Mouse (Mus musculus): ENCODE measurements around the gene Nsrp1. TPM values are rescaled to one million over a fixed set of nuclear protein-coding genes. Genes with fewer than 3 reads are reported as not detected.
A peak's percentile ranks its signal among the peaks of the same experiment; 100 is the strongest.

Gene Nsrp1
- polyA plus RNA-seq, 1 experiment: 0.41 TPM

DNA sequence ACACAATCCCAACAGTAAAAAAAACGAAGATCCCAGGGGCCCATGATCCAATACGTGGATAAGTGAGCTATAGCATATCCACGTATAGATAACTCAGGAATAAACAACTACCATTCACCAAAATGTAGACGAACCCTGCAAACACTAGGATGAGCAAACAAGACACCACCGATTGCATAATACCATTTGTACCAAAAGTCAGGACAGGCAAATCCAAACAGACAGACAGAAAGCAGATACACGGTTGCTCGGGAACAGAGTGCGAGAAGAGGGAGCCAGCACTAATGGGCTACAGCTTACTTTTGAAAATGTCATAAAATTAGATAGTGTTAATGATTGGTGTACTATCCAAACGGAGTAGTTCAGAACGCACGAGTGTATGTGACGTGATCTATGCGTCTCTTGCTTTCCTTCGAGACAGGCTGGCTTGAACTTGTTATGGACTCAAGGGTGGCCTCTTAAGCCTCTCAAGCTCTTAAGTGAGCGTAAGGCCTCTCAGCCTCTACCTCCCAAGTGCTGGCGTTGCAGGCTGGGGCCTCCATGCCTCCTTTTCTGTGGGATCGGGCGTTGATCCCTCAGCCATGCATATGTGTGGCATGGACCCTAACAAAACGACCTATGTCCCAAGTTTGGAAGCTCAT is 20.2 kb upstream of the Nsrp1 start:
- TF ChIP-seq POLR2A (IDR thresholded peaks at IDR 0.05; ENCODE audit: low read depth, low read length) (no peak), CTCF (IDR thresholded peaks at IDR 0.05; ENCODE audit: extremely low read depth, insufficient read length, insufficient replicate concordance, low read depth, low read length) (no peak)
- no peak overlapping the region for H3K27ac ChIP-seq (ENCODE audit: insufficient read depth, low read depth, low read length)
- WGBS: 79% methylated on average over 19 of the region's 19 CpGs
- no peaks in the 10 kb centered on the region for H3K27me3 ChIP-seq (ENCODE audit: control insufficient read depth, insufficient read depth, low read length)
- H3K4me1 ChIP-seq (ENCODE audit: control insufficient read depth, insufficient read depth, insufficient read length, low read length): peaks cover 4% of the 10 kb centered on the region; the same call in 1 of the 2 replicates
- no peak overlapping the region for H3K4me3 ChIP-seq (ENCODE audit: low read depth, low read length)
- no peaks in the 10 kb centered on the region for H3K36me3 ChIP-seq (ENCODE audit: control insufficient read depth, insufficient read depth, low read length)

DNA sequence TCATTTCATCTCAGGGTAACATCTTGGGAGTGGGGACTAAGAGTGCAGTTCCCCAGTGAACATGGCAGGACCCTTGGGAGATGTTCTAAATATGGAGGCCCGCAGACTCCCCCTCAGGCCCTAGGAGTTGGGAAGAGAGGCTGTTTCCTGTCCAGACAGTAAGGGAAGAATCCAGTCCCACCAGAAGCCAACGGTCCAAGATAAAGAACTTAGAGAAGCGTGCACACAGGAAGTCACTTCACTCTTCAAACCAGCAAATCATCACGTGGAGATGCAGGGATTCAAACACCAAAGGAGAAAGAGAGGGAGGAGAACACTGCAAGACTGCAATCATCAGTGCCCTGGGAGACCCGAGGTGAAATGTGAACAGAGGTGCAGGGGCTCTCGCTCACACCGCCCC is 18.8 kb upstream of the Nsrp1 start:
- no peaks in the 10 kb centered on the region for H3K36me3 ChIP-seq (ENCODE audit: control insufficient read depth, insufficient read depth, low read length)
- TF ChIP-seq CTCF (IDR thresholded peaks at IDR 0.05; ENCODE audit: extremely low read depth, insufficient read length, insufficient replicate concordance, low read depth, low read length): no peak
- no peak for TF ChIP-seq POLR2A (IDR thresholded peaks at IDR 0.05; ENCODE audit: low read depth, low read length)
- H3K4me1 ChIP-seq (ENCODE audit: control insufficient read depth, insufficient read depth, insufficient read length, low read length): peaks cover 2% of the 10 kb centered on the region; the same call in 1 of the 2 replicates
- H3K27ac ChIP-seq (ENCODE audit: insufficient read depth, low read depth, low read length): no peak overlapping the region
- 69% methylated on average over 7 of the region's 7 CpGs for WGBS
- no peak overlapping the region for H3K4me3 ChIP-seq (ENCODE audit: low read depth, low read length)
- H3K27me3 ChIP-seq (ENCODE audit: control insufficient read depth, insufficient read depth, low read length): no peaks in the 10 kb centered on the region

DNA sequence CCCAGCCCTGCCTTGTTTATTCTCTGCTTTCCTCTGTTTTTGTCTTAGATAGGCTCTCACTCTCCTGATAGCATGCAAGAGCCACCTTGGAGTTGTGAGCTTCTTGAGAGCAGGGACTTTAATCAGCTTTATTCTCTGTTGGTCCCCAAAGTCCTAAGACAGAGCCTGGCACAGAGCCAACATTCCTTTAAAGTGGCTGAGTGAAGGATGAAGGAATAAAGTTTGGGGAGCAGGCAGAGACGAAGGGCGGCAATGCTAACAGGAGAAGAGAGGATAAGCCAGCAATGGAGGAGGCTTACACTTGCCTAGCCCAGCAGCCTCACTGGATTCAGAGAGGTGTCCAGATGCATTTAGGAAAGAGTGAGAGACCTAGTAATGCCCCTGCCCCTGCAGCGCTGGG is 18.3 kb upstream of the Nsrp1 start:
- H3K36me3 ChIP-seq (ENCODE audit: control insufficient read depth, insufficient read depth, low read length): no peaks in the 10 kb centered on the region
- 71% methylated on average over 3 of the region's 3 CpGs for WGBS
- TF ChIP-seq POLR2A (IDR thresholded peaks at IDR 0.05; ENCODE audit: low read depth, low read length): no peak

DNA sequence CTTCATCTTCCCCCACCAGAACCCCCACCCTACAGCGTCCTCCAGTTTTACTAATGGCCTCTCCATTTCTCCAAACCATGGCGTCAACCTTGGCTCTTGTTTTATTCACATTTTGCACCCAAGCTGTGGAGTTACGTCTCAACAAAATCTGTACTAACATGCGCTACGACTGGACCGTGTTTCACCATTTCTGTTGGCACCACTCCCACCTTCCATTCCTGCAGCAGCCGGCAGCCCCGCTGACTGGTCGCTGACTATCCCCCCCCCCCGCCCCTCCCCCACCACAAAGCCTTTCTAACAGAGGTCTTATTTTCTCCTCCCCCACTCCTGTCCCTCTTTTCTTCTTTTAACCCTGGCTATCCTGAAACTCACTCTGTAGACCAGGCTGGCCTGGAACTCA is 17.0 kb upstream of the Nsrp1 start:
- H3K27ac ChIP-seq (ENCODE audit: insufficient read depth, low read depth, low read length): no peak overlapping the region
- H3K4me1 ChIP-seq (ENCODE audit: control insufficient read depth, insufficient read depth, insufficient read length, low read length): no peaks in the 10 kb centered on the region
- no peaks in the 10 kb centered on the region for H3K27me3 ChIP-seq (ENCODE audit: control insufficient read depth, insufficient read depth, low read length)
- H3K4me3 ChIP-seq (ENCODE audit: low read depth, low read length): no peak overlapping the region
- no peaks in the 10 kb centered on the region for H3K36me3 ChIP-seq (ENCODE audit: control insufficient read depth, insufficient read depth, low read length)
- whole genome bisulfite sequencing: 74% methylated on average over 10 of the region's 10 CpGs
- TF ChIP-seq POLR2A (IDR thresholded peaks at IDR 0.05; ENCODE audit: low read depth, low read length): no peak
- no peak for TF ChIP-seq CTCF (IDR thresholded peaks at IDR 0.05; ENCODE audit: extremely low read depth, insufficient read length, insufficient replicate concordance, low read depth, low read length)

More for the DNA sequence above, 18.3 kb upstream of the Nsrp1 start:
- no peak overlapping the region for H3K4me3 ChIP-seq (ENCODE audit: low read depth, low read length)
- no peak overlapping the region for H3K27ac ChIP-seq (ENCODE audit: insufficient read depth, low read depth, low read length)
- no peaks in the 10 kb centered on the region for H3K4me1 ChIP-seq (ENCODE audit: control insufficient read depth, insufficient read depth, insufficient read length, low read length)
- no peaks in the 10 kb centered on the region for H3K27me3 ChIP-seq (ENCODE audit: control insufficient read depth, insufficient read depth, low read length)

DNA sequence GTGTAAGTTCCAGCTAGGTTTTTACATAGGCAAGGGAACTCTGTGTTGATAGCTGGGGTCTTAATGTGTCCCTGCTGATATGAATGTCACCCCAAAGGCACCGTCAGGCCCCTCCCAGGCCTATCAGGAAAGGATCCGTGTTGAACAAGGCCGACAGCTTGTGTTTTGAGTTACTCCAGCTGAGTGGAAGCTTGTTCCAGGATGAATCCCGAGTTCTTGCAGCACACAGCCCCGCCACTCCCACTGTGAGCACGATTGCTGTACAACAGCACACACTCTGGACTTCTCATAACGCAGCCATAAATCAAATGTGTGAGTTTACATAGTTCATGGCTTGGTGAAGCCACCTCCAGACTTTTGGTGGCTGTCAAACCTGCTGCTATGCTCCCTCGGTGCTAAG is 15.9 kb upstream of the Nsrp1 start:
- TF ChIP-seq CTCF (IDR thresholded peaks at IDR 0.05; ENCODE audit: extremely low read depth, insufficient read length, insufficient replicate concordance, low read depth, low read length) (no peak), POLR2A (IDR thresholded peaks at IDR 0.05; ENCODE audit: low read depth, low read length) (no peak)
- H3K27me3 ChIP-seq (ENCODE audit: control insufficient read depth, insufficient read depth, low read length): no peaks in the 10 kb centered on the region
- 45% methylated on average over 8 of the region's 8 CpGs for WGBS
- no peaks in the 10 kb centered on the region for H3K4me1 ChIP-seq (ENCODE audit: control insufficient read depth, insufficient read depth, insufficient read length, low read length)
- no peaks in the 10 kb centered on the region for H3K36me3 ChIP-seq (ENCODE audit: control insufficient read depth, insufficient read depth, low read length)
- H3K4me3 ChIP-seq (ENCODE audit: low read depth, low read length): no peak overlapping the region
- H3K27ac ChIP-seq (ENCODE audit: insufficient read depth, low read depth, low read length): no peak overlapping the region

DNA sequence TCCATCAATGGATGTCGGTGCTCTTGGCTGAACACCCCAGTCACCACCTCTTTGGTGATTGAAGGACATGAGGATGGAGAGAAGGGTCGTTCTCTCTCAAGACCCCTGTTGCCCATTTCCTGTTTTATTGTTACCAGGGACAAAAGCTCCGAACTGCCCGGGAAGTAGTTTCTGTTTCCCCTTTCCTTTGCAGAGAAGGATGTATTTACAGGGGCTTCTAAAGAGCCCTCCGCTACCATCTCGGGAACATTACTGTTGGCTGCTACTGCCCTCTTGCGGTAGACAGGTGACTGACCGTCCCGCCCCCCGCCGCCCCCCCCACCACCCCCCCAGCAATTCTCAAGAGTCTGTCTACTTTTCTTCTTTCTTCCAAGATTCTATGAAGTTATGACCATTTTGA is 15.0 kb upstream of the Nsrp1 start:
- TF ChIP-seq CTCF (IDR thresholded peaks at IDR 0.05; ENCODE audit: extremely low read depth, insufficient read length, insufficient replicate concordance, low read depth, low read length) (peak; percentile 69; the same call in 1 of the 2 replicates), POLR2A (IDR thresholded peaks at IDR 0.05; ENCODE audit: low read depth, low read length) (no peak)
- no peaks in the 10 kb centered on the region for H3K36me3 ChIP-seq (ENCODE audit: control insufficient read depth, insufficient read depth, low read length)

DNA sequence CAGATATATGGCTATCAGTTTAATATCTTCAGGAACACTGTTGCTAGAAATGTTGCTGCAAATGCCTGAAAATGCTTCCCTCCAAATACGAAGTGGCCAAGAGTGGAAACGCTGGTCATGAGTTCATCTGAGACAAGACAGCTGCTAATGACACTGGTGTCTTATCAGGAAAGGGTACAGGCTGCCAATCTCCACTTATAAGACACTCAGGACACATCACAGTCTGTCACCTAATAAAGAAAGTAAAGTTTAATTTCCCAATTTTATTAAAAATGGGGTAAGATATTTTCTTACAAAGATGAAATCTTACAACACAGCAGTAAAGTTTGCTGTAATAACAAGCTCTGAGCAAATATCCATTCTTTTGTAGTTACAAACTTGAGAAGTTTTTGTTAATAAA is 10.9 kb upstream of the Nsrp1 start:
- 43% methylated on average over 2 of the region's 2 CpGs for WGBS
- TF ChIP-seq CTCF (IDR thresholded peaks at IDR 0.05; ENCODE audit: extremely low read depth, insufficient read length, insufficient replicate concordance, low read depth, low read length) (no peak), POLR2A (IDR thresholded peaks at IDR 0.05; ENCODE audit: low read depth, low read length) (no peak)
- H3K36me3 ChIP-seq (ENCODE audit: control insufficient read depth, insufficient read depth, low read length): no peaks in the 10 kb centered on the region
- no peaks in the 10 kb centered on the region for H3K27me3 ChIP-seq (ENCODE audit: control insufficient read depth, insufficient read depth, low read length)
- H3K27ac ChIP-seq (ENCODE audit: insufficient read depth, low read depth, low read length): no peak overlapping the region
- no peaks in the 10 kb centered on the region for H3K4me1 ChIP-seq (ENCODE audit: control insufficient read depth, insufficient read depth, insufficient read length, low read length)
- H3K4me3 ChIP-seq (ENCODE audit: low read depth, low read length): no peak overlapping the region

More for the DNA sequence above, 15.0 kb upstream of the Nsrp1 start:
- no peak overlapping the region for H3K4me3 ChIP-seq (ENCODE audit: low read depth, low read length)
- no peaks in the 10 kb centered on the region for H3K4me1 ChIP-seq (ENCODE audit: control insufficient read depth, insufficient read depth, insufficient read length, low read length)
- H3K27ac ChIP-seq (ENCODE audit: insufficient read depth, low read depth, low read length): no peak overlapping the region
- H3K27me3 ChIP-seq (ENCODE audit: control insufficient read depth, insufficient read depth, low read length): no peaks in the 10 kb centered on the region
- 2% methylated on average over 11 of the region's 11 CpGs for WGBS

Measured in small intestine, adult 2 months (tissue).